Mouse (Mus musculus) intestine, embryonic 14.5 days (tissue): ENCODE measurements at regions not wholly inside any gene's neighbourhood (a gene's known extent, or its start where the extent isn't known, plus 50 kb on each side); places are given as distances from the start of the nearest gene placed in this dataset.

Source experiments
- ATAC-seq: fragments of 200-750 bp; cut with Nextera tagmentation; replicated peaks from 2 replicates; pipeline ENCODE4 v1.8.0; 2017; ENCODE audit warnings: low read depth, moderate number of reproducible peaks, moderate TSS enrichment, moderate library complexity; ENCODE audit not compliant: low FRiP score, low TSS enrichment
- DNase-seq: peaks from one replicate; pipeline ENCODE4 v3.0.0-alpha.2; 2018; ENCODE audit warnings: low spot score
- H3K27ac ChIP-seq: fragments of 300-500 bp; sonication (generic); 2 replicates; pipeline ENCODE4 v1.5.1; 2014; ENCODE audit warnings: low read depth, mild to moderate bottlenecking, control low read depth
- H3K27me3 ChIP-seq: fragments of 300-500 bp; sonication (generic); replicated peaks from 2 replicates; pipeline ENCODE4 v1.6.1; 2014; ENCODE audit warnings: low read length, control low read depth; ENCODE audit not compliant: control insufficient read depth, insufficient read depth
- H3K36me3 ChIP-seq: fragments of 300-500 bp; sonication (generic); 2 replicates; pipeline ENCODE4 v1.6.1; 2014; ENCODE audit warnings: low read length, control low read depth; ENCODE audit not compliant: control insufficient read depth, insufficient read depth
- H3K4me1 ChIP-seq: fragments of 300-500 bp; sonication (generic); replicated peaks from 2 replicates; pipeline ENCODE4 v1.6.1; 2014; ENCODE audit warnings: low read length, control low read depth, mixed read lengths; ENCODE audit not compliant: control insufficient read depth, insufficient read depth
- H3K4me2 ChIP-seq: fragments of 300-500 bp; sonication (generic); 2 replicates; pipeline ENCODE4 v1.6.1; 2014; ENCODE audit warnings: low read length
- H3K4me3 ChIP-seq: fragments of 300-500 bp; sonication (generic); 2 replicates; pipeline ENCODE4 v1.5.1; 2014; ENCODE audit warnings: low read depth, low read length, control low read depth, mixed read lengths
- H3K9ac ChIP-seq: fragments of 300-500 bp; sonication (generic); 2 replicates; pipeline ENCODE4 v1.6.1; 2014; ENCODE audit warnings: mild to moderate bottlenecking, low read length
- H3K9me3 ChIP-seq: fragments of 300-500 bp; sonication (generic); 2 replicates; pipeline ENCODE4 v1.6.1; 2016; ENCODE audit warnings: low read length, control low read depth; ENCODE audit not compliant: control insufficient read depth
- WGBS: fragments of 180-500 bp; shearing (Covaris S2); extraction: QIAGEN DNeasy Blood & Tissue Kit; methylation state at CpG from one replicate; pipeline ENCODE4 v1.1.7; 2014; 5-methylcytosine and 5-hydroxymethylcytosine counted together

DNA sequence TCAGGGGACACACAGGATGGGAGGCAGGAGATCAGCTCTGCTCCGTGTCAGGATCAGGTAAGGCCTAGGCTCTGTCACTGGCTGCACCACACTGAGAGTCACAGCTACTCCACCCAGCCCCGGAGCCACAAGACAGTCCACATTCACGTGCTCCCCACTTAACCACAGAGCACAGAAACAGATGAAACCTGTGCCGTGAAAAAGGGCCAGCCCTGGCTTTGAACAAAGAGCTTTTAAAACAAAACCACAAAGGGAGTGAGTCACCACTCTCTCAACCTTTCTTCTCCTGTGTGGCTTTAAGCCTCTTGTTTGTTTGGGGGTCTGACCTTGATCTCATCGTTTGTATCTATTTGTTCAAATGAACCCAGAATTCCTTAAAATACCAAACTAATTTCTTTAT, 150.6 kb downstream of the Klf5 start:
- Histone ChIP-seq H3K9me3 (no peaks in the 10 kb centered on the region), H3K9ac (no peak overlapping the region), H3K4me1 (no peaks in the 10 kb centered on the region), H3K4me3 (no peak overlapping the region), H3K4me2 (no peak overlapping the region), H3K27me3 (no peaks in the 10 kb centered on the region), H3K36me3 (no peaks in the 10 kb centered on the region), H3K27ac (no peak overlapping the region)
- 66% methylated on average over 5 of the region's 5 CpGs for WGBS
- DNase-seq, result no peak
- no peak for ATAC-seq

DNA sequence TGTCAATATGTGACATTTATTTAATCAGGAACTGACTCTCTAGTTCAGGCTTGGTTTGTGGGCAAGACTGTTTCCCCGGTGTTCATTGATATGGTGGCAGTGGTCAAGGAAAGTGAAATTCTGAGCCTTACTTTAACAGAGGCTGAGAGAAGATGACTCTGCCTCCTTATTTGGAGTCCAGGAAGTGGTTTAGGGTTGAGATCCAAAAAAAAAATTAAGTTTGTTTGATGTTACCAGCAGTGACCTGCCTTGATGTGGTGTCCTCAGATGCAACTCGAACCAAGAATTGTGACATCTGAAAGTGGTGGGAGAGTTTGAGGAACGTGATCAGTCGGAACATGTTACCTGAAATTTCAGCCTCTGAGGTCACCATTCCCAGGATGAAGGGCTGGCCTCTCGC, 151.4 kb downstream of the Klf5 start:
- Histone ChIP-seq H3K4me2 (no peak overlapping the region), H3K36me3 (no peaks in the 10 kb centered on the region), H3K9me3 (no peaks in the 10 kb centered on the region), H3K9ac (no peak overlapping the region), H3K27me3 (no peaks in the 10 kb centered on the region), H3K4me3 (no peak overlapping the region), H3K4me1 (no peaks in the 10 kb centered on the region), H3K27ac (no peak overlapping the region)
- DNase-seq, result no peak
- 93% methylated on average over 5 of the region's 5 CpGs for WGBS
- no peak for ATAC-seq

DNA sequence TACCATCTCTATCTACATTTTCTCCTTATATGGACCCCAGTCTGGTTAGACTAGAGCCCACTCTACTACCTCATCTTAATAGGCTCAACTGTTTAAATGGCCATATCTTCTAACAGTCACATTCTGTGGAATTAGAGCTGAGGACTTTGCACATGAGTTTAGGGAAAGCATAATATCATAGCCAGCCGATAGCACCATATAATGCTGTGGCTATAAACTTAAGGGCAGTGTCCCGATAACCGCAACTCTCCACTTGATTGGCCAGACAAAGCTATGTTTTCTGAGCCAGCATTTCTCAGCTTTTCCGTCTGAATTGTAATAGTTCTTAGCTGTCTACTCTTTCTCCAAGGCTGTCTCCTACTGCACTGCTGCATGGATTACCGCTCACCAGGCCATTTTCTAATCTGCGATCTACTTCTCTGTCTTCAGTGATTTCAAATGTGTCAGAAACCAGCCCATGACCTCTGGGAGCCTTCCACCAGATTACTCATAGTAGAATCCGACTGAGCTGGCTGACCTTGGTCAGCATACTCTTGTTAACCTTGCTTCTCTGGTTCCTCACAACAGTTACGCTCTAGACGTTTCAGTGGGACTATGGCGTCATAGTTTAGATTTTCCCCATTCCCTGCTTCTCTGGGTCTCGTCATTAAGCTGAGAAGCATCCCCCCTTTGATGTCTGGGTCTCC, 152.8 kb downstream of the Klf5 start:
- no peaks in the 10 kb centered on the region for H3K4me1 ChIP-seq
- H3K36me3 ChIP-seq, result no peaks in the 10 kb centered on the region
- no peak overlapping the region for H3K4me2 ChIP-seq
- H3K27me3 ChIP-seq, result no peaks in the 10 kb centered on the region
- 78% methylated on average over 11 of the region's 11 CpGs for WGBS
- ATAC-seq (no peak), DNase-seq (no peak)
- H3K27ac ChIP-seq, result no peak overlapping the region
- H3K4me3 ChIP-seq, result no peak overlapping the region
- no peak overlapping the region for H3K9ac ChIP-seq
- no peaks in the 10 kb centered on the region for H3K9me3 ChIP-seq

DNA sequence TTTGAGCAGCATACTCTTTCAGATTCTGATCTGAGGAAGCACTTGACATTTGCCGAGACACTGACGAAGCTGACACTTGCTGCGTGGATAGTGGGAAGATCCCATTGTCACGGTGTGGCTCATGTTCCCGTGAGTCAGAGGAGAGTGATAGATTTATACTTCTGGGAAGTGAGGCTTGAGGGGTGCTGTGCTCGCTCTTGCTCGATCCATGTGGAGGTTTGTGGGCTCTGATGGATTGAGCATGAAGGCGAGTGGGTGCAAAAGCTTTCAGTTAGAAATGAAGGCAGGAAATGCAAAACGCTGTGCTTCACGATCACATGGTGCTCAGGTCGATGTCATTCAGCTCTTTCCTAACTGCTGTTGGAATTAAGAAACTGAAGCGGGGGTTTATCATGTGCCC, 155.4 kb downstream of the Klf5 start:
- 87% methylated on average over 12 of the region's 12 CpGs for WGBS
- no peak overlapping the region for H3K4me3 ChIP-seq
- no peak overlapping the region for H3K9ac ChIP-seq
- no peak overlapping the region for H3K27ac ChIP-seq
- H3K27me3 ChIP-seq, result no peaks in the 10 kb centered on the region
- H3K9me3 ChIP-seq, result no peaks in the 10 kb centered on the region
- DNase-seq, result no peak
- H3K4me1 ChIP-seq, result no peaks in the 10 kb centered on the region
- ATAC-seq, result no peak
- no peak overlapping the region for H3K4me2 ChIP-seq
- no peaks in the 10 kb centered on the region for H3K36me3 ChIP-seq

DNA sequence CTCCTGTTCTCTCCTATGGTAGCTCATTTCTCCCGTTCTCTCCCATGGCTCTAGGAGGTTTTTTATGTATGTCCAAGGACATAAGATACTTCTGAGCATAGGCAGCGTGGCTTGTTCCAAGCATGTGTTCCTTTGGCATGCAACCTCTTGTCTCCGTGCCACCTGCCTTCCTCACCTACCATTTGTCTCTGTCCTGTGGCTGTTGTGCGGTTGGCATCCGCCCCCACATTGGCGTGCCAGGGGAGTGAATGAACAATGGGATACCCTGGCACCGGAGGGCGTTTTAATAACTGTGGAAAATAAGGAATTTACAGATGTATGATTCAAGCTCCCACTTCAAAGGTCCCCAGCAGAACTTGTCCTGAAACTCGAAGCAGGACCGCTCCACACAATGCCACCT, 158.1 kb downstream of the Klf5 start:
- 95% methylated on average over 10 of the region's 10 CpGs for WGBS
- no peaks in the 10 kb centered on the region for H3K27me3 ChIP-seq
- H3K9me3 ChIP-seq, result no peaks in the 10 kb centered on the region
- H3K4me2 ChIP-seq, result no peak overlapping the region
- DNase-seq, result no peak
- no peaks in the 10 kb centered on the region for H3K36me3 ChIP-seq
- H3K4me3 ChIP-seq, result no peak overlapping the region
- ATAC-seq, result no peak
- no peaks in the 10 kb centered on the region for H3K4me1 ChIP-seq
- H3K27ac ChIP-seq, result no peak overlapping the region
- no peak overlapping the region for H3K9ac ChIP-seq

DNA sequence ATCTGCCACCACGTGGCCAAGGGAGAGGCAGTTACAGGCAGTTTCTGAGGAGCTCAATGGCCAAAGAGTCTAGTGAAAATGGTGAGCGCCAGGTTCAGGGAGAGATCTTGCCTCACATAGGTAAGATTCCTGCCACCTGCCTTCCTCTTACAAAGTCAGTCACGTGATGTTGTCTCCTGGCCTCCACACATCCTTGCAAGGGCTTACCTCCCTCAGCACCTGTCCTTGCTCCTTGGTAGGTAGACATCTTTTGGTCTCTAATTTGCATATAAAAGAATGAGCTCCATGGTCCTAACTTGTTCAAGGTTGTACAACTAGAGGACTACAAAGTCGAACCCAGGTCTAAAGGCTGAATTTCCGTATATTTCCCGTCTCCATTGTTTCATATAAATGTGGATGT, 159.1 kb downstream of the Klf5 start:
- Histone ChIP-seq H3K4me2 (no peak overlapping the region), H3K27ac (no peak overlapping the region), H3K4me3 (no peak overlapping the region), H3K27me3 (no peaks in the 10 kb centered on the region), H3K36me3 (no peaks in the 10 kb centered on the region), H3K9me3 (no peaks in the 10 kb centered on the region), H3K9ac (no peak overlapping the region), H3K4me1 (no peaks in the 10 kb centered on the region)
- 82% methylated on average over 6 of the region's 6 CpGs for WGBS
- ATAC-seq, result no peak
- DNase-seq, result no peak

DNA sequence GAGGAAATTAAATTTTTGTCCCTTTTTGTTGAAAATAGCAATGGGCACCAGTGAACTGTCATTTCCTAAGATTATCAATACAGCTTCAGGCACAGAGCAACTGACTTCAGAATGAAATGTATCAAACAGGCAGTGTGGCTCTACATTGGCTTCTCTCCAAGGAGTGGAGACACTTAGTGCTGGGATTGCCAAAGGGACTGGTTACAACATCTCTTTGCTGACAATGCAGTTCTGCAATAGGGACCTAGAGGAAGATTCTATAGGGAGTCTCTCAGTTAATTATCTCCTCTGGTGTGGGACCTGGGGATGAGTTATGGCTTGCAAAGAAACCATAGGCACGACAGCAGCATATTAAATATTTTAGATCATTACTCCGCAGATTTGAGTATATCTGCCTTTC, 173.6 kb downstream of the Klf5 start:
- no peaks in the 10 kb centered on the region for H3K9me3 ChIP-seq
- no peaks in the 10 kb centered on the region for H3K4me1 ChIP-seq
- ATAC-seq (no peak), DNase-seq (no peak)
- H3K9ac ChIP-seq, result no peak overlapping the region
- no peak overlapping the region for H3K4me2 ChIP-seq
- no peak overlapping the region for H3K27ac ChIP-seq
- 75% methylated on average over 2 of the region's 2 CpGs for WGBS
- H3K27me3 ChIP-seq, result no peaks in the 10 kb centered on the region
- no peaks in the 10 kb centered on the region for H3K36me3 ChIP-seq
- H3K4me3 ChIP-seq, result no peak overlapping the region

DNA sequence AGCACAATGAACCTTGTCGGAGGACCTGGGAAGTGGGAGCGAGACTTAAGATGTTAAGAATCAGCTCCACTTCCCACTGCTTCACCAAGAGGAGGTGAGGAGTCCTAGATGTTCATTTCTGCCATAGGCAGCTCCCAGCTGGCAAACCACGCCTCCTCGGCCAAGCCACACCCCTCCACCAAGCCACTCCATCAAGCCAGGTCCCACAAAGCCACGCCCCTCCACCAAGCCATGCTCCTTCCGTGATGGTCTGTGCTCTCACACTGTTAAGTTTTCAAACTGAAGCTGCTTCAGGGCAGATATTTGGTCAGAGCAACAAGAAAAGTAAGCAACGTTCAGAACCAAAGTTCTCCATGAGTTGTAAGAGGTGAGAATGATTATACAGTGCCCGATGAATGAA, 176.8 kb downstream of the Klf5 start:
- 63% methylated on average over 8 of the region's 8 CpGs for WGBS
- no peaks in the 10 kb centered on the region for H3K9me3 ChIP-seq
- DNase-seq (no peak), ATAC-seq (no peak)
- H3K4me2 ChIP-seq, result no peak overlapping the region
- no peaks in the 10 kb centered on the region for H3K27me3 ChIP-seq
- no peak overlapping the region for H3K4me3 ChIP-seq
- H3K9ac ChIP-seq, result no peak overlapping the region
- no peak overlapping the region for H3K27ac ChIP-seq
- no peaks in the 10 kb centered on the region for H3K4me1 ChIP-seq
- no peaks in the 10 kb centered on the region for H3K36me3 ChIP-seq

DNA sequence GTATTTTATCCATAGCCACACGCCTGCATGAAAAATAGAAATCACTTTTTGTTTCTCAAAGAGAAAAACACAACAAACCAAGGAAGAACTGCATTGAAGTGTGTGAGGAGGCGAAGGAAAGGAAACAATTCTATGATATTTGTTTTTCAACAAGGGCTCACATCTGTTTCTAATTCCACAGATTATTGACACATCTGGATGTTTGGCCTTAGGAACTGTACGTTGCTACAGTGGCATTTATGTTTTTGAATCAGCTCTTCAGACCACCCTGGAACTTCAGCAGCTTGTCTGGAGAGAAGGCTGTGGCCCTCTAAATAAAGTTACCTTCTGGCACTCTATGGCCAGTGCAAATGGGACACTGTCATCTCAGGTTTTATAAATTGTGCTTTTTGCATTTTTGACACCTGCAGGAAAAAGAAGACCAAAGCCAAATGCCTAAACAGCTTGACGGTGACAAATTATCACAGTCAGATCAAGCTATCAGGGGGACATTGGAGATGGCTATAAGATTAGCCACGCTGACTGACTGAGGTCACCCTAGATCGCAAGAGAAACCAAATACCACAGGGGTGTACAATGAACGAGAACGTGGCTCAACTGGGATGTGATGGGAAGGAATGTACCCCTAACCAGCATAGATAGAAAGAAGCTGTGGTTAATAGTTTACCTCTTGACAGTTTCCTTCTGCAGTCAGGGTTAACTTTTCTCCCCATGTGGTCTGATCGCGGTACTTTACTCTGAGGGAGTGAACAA, 182.0 kb downstream of the Klf5 start:
- Histone ChIP-seq H3K4me1 (no peaks in the 10 kb centered on the region), H3K27ac (no peak overlapping the region), H3K9ac (no peak overlapping the region), H3K4me2 (no peak overlapping the region), H3K36me3 (no peaks in the 10 kb centered on the region), H3K9me3 (no peaks in the 10 kb centered on the region), H3K4me3 (no peak overlapping the region), H3K27me3 (no peaks in the 10 kb centered on the region)
- 68% methylated on average over 10 of the region's 10 CpGs for WGBS
- no peak for ATAC-seq
- peak; percentile 35 for DNase-seq
